Mouse (Mus musculus) ES-Bruce4 (cell line): ENCODE data around the gene Tnfaip8l1.

Experiments used
- CTCF ChIP-seq: IDR thresholded peaks from one replicate; pipeline ENCODE4 v1.8.1; 2011; ENCODE audit warnings: low read depth, low read length
- POLR2A ChIP-seq: IDR thresholded peaks from one replicate; pipeline ENCODE4 v1.8.1; 2011; ENCODE audit warnings: low read length; ENCODE audit not compliant: insufficient read depth

GRCm38 (mm10) chr17:56123161-56123560 lies 39.1 kb upstream of the Tnfaip8l1 start:
- no peak for TF ChIP-seq POLR2A
- no peak for TF ChIP-seq CTCF
